Mouse (Mus musculus) testis, adult 2 months (tissue): ENCODE data around the gene Map2k4. TPM values are rescaled to one million over a fixed set of nuclear protein-coding genes. Genes with fewer than 3 reads are reported as not detected.

Experiments used
- H3K27ac ChIP-seq: fragments of 200-500 bp; 2 replicates; pipeline ENCODE4 v1.5.1; 2012; ENCODE audit warnings: low read depth, low read length; ENCODE audit not compliant: control insufficient read depth, insufficient read depth
- H3K27me3 ChIP-seq: fragments of 200-500 bp; 2 replicates; pipeline ENCODE4 v1.6.1; 2012; ENCODE audit warnings: mild to moderate bottlenecking, low read length, moderate library complexity; ENCODE audit not compliant: control insufficient read depth, insufficient read depth
- H3K36me3 ChIP-seq: fragments of 200-500 bp; 2 replicates; pipeline ENCODE4 v1.6.1; 2012; ENCODE audit warnings: mild to moderate bottlenecking, low read length; ENCODE audit not compliant: control insufficient read depth, insufficient read depth
- H3K4me1 ChIP-seq: fragments of 200-500 bp; 2 replicates; pipeline ENCODE4 v1.6.1; 2012; ENCODE audit warnings: low read length; ENCODE audit not compliant: control insufficient read depth, insufficient read depth
- H3K4me3 ChIP-seq: fragments of 200-500 bp; 2 replicates; pipeline ENCODE4 v1.5.1; 2012; ENCODE audit warnings: low read depth, mild to moderate bottlenecking, low read length, moderate library complexity, mixed read lengths; ENCODE audit not compliant: control insufficient read depth
- CTCF ChIP-seq: fragments of 200-500 bp; IDR thresholded peaks from 2 replicates; pipeline ENCODE4 v1.5.1; 2012; ENCODE audit warnings: low read depth, mild to moderate bottlenecking, inconsistent platforms, low read length, moderate library complexity; ENCODE audit not compliant: control insufficient read depth, insufficient read depth, insufficient replicate concordance
- POLR2A ChIP-seq: fragments of 200-500 bp; IDR thresholded peaks from 2 replicates; pipeline ENCODE4 v1.6.1; 2012; ENCODE audit warnings: low read depth, mild to moderate bottlenecking, inconsistent platforms, low read length, moderate library complexity; ENCODE audit not compliant: control insufficient read depth
- polyA plus RNA-seq: library from polyadenylated mRNA; depleted of rRNA; stranded (reverse); fragments of >200 nt; gene quantifications from 2 replicates; pipeline ENCODE4 v1.2.3, GENCODE M21; 2012

The Map2k4 gene
- polyA plus RNA-seq, 1 experiment, result 6.9 TPM

GRCm38 (mm10) chr11:65786160-65786559 is 1.9 kb downstream of the Map2k4 start:
- Histone ChIP-seq H3K4me3 (no peak overlapping the region), H3K4me1 (no peaks in the 10 kb centered on the region)
- TF ChIP-seq CTCF, result no peak
- TF ChIP-seq POLR2A, result no peak

GRCm38 (mm10) chr11:65781596-65781995 is 6.5 kb downstream of the Map2k4 start:
- H3K27me3 ChIP-seq, result no peaks in the 10 kb centered on the region
- H3K27ac ChIP-seq, result no peak overlapping the region
- H3K4me3 ChIP-seq, result no peak overlapping the region
- TF ChIP-seq CTCF, result no peak
- no peak for TF ChIP-seq POLR2A
- H3K36me3 ChIP-seq, result no peaks in the 10 kb centered on the region
- no peaks in the 10 kb centered on the region for H3K4me1 ChIP-seq

More at GRCm38 (mm10) chr11:65786160-65786559, 1.9 kb downstream of the Map2k4 start:
- Histone ChIP-seq H3K27me3 (no peaks in the 10 kb centered on the region), H3K27ac (no peak overlapping the region), H3K36me3 (no peaks in the 10 kb centered on the region)

- Histone ChIP-seq H3K4me1 (no peaks in the 10 kb centered on the region), H3K27me3 (no peaks in the 10 kb centered on the region), H3K36me3 (no peaks in the 10 kb centered on the region), H3K27ac (no peak overlapping the region), H3K4me3 (no peak overlapping the region)
- TF ChIP-seq CTCF, result no peak
- no peak for TF ChIP-seq POLR2A
Measured at GRCm38 (mm10) chr11:65779578-65779977, 8.5 kb downstream of the Map2k4 start.

- Histone ChIP-seq H3K36me3 (no peaks in the 10 kb centered on the region), H3K27ac (no peak overlapping the region), H3K4me1 (no peaks in the 10 kb centered on the region), H3K4me3 (no peak overlapping the region), H3K27me3 (no peaks in the 10 kb centered on the region)
- TF ChIP-seq POLR2A, result no peak
- no peak for TF ChIP-seq CTCF
Measured at GRCm38 (mm10) chr11:65779066-65779465, 9.0 kb downstream of the Map2k4 start.

- Histone ChIP-seq H3K4me1 (no peaks in the 10 kb centered on the region), H3K27ac (no peak overlapping the region), H3K36me3 (no peaks in the 10 kb centered on the region), H3K27me3 (no peaks in the 10 kb centered on the region), H3K4me3 (no peak overlapping the region)
- no peak for TF ChIP-seq POLR2A
- no peak for TF ChIP-seq CTCF
Measured at GRCm38 (mm10) chr11:65777810-65778209, 10.3 kb downstream of the Map2k4 start.

- H3K4me1 ChIP-seq, result no peaks in the 10 kb centered on the region
- TF ChIP-seq CTCF, result no peak
- no peak for TF ChIP-seq POLR2A
- no peak overlapping the region for H3K4me3 ChIP-seq
- H3K27ac ChIP-seq, result no peak overlapping the region
- no peaks in the 10 kb centered on the region for H3K27me3 ChIP-seq
- no peaks in the 10 kb centered on the region for H3K36me3 ChIP-seq
Measured at GRCm38 (mm10) chr11:65776906-65777611, 11.0 kb downstream of the Map2k4 start.

- TF ChIP-seq CTCF, result no peak
- no peak for TF ChIP-seq POLR2A
Measured at GRCm38 (mm10) chr11:65773946-65774656, 14.0 kb downstream of the Map2k4 start.

More at GRCm38 (mm10) chr11:65773946-65774656, 14.0 kb downstream of the Map2k4 start:
- no peaks in the 10 kb centered on the region for H3K4me1 ChIP-seq
- no peaks in the 10 kb centered on the region for H3K27me3 ChIP-seq
- no peak overlapping the region for H3K4me3 ChIP-seq
- H3K36me3 ChIP-seq, result no peaks in the 10 kb centered on the region
- no peak overlapping the region for H3K27ac ChIP-seq
